Mouse (Mus musculus): ENCODE results near the gene Ier5l. TPM values are rescaled to one million over a fixed set of nuclear protein-coding genes. Genes with fewer than 3 reads are reported as not detected.

Ier5l gene
- 1 to 10 TPM in 5 of 26 experiments, under 1 TPM in 16, not detected in 5; 0.31 to 6.4 (median 0.72) TPM for total RNA-seq (2018; cell fraction: chromatin; rRNA removed)
- total RNA-seq (2018; cell fraction: cytosol; rRNA removed), result 10 to 100 TPM in 3 of 26 experiments, 1 to 10 TPM in 13, under 1 TPM in 10; 0.11 to 10.3 (median 1.2) TPM
- total RNA-seq (2018; cell fraction: nucleus; rRNA removed), result 1 to 10 TPM in 8 of 26 experiments, under 1 TPM in 17, not detected in 1; 0.18 to 6.9 (median 0.66) TPM
- polyA plus RNA-seq (2018), result 2.4 to 6.5 TPM (median 4.4 TPM) in 3 replicates

DNA sequence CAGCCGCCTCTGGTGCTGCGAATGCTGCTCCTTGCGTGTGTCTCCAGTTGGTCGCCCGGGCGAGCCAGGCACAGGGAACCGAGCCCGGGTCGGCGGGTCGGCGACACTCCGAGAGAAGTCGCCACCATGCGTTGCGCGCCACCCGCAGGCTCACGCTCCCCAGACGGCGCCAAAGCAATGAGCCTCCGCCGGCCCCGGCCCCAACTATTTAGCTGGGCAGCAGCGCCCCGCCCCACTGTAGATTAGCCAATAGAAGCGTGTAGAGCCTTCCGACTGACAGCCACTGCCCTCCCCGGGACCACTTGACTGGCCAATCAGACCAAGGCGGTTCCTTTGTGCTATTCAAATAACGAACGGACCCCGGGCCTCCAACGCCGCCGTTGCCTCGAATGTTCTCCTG is at the start of gene Ier5l:
Ier5l (minus strand) TSS at position 181 of the 400 bp plus-strand sequence.
- no peak within 1 kb of the TSS for H3K27ac ChIP-seq
- H3K36me3 ChIP-seq (ENCODE audit: inconsistent target), result no peaks in the 10 kb centered on the region
- WGBS (ENCODE audit: missing documents), result 1% methylated on average over 37 of the region's 37 CpGs
- peak within 1 kb of the TSS; percentile 25 for H3K4me3 ChIP-seq (ENCODE audit: inconsistent target)
- no peaks in the 10 kb centered on the region for H3K79me2 ChIP-seq (ENCODE audit: inconsistent target)

DNA sequence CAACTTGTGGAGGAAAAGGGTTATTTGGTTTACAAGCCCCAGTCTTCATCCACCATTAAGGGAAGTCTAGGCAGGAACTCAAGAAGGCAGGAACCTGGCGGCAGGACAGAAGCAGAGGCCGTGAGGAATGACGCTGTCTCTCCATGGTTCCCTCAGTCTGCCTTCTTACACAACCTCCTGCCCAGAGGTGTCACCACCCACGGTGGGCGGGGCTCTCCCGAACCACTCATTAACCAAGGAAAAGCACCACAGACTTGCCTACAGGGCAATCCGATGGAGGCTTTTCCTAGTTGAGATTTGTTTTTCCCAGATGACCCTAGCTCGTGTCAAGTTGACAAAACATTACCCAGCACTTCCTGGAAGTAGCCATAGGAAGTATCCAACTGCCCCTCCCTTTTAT is 49.7 kb upstream of the Ier5l start:
- Histone ChIP-seq H3K36me3 (ENCODE audit: inconsistent target) (no peaks in the 10 kb centered on the region), H3K4me3 (ENCODE audit: inconsistent target) (no peak overlapping the region), H3K79me2 (ENCODE audit: inconsistent target) (no peaks in the 10 kb centered on the region), H3K27ac (no peak overlapping the region)
- 76% methylated on average over 8 of the region's 8 CpGs for WGBS (ENCODE audit: missing documents)

DNA sequence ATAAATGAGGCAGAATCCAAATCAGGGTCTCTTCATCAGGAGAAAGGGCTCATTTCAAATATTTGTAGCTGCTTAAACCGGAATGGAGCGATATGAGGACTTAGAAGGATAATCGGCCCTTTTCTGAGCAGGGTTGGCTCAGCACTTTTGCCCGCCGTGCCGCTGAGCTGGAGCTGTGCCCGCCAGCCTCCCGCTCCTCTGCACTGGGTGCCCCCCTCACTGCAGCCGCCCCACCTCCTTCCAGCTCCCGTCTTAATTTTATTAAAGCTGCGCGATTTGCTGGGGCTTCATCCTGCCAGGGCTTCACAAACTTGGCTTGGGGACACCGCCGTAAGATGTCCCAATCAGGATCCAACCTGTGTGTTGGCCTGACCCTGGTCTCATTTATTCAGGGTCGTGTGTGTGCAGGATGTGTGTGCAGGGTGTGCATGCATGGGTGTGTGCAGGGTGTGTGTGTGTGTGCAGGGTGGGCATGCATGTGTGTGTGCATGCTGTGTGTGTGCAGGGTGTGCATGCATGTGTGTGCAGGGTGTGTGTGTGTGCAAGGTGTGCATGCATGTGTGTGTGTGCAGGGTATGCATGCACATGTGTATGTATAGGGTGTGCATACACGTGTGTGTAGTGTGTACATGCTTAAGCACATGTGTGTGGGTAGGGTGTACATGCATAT is 36.8 kb upstream of the Ier5l start:
- H3K27ac ChIP-seq, result no peak overlapping the region
- H3K36me3 ChIP-seq (ENCODE audit: inconsistent target), result no peaks in the 10 kb centered on the region
- WGBS (ENCODE audit: missing documents), result 86% methylated on average over 16 of the region's 16 CpGs
- H3K79me2 ChIP-seq (ENCODE audit: inconsistent target), result no peaks in the 10 kb centered on the region
- H3K4me3 ChIP-seq (ENCODE audit: inconsistent target), result no peak overlapping the region

DNA sequence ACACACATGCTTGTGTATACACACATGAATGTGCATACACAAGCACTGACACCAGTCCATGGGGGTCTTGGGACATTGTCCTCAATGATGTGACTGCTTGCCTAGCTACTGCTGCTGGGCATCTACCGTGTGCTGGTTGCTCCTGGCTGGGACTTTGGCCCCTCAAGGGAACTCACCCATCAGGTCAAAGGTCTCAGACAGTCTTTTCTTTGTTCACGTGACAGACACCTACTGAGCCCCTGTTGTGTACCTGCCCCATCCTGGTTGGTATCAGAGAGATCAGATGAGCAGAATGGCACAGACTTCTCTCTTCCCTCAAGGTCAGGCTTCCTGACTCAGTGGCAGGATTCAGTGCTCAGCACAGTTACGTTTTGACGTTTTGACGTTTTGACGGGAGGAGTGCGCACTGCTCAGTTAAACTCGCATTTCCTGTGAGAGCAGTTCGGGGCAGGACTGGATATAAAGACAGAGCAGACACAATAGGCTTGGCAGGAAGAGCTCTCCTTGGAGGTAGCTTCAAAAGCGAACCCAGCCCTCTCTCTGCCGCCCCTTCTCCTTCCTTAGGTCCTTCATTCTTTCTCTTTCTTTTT is 33.2 kb upstream of the Ier5l start:
- 65% methylated on average over 7 of the region's 11 CpGs for WGBS (ENCODE audit: missing documents)
- Histone ChIP-seq H3K4me3 (ENCODE audit: inconsistent target) (no peak overlapping the region), H3K79me2 (ENCODE audit: inconsistent target) (no peaks in the 10 kb centered on the region), H3K27ac (no peak overlapping the region), H3K36me3 (ENCODE audit: inconsistent target) (no peaks in the 10 kb centered on the region)

DNA sequence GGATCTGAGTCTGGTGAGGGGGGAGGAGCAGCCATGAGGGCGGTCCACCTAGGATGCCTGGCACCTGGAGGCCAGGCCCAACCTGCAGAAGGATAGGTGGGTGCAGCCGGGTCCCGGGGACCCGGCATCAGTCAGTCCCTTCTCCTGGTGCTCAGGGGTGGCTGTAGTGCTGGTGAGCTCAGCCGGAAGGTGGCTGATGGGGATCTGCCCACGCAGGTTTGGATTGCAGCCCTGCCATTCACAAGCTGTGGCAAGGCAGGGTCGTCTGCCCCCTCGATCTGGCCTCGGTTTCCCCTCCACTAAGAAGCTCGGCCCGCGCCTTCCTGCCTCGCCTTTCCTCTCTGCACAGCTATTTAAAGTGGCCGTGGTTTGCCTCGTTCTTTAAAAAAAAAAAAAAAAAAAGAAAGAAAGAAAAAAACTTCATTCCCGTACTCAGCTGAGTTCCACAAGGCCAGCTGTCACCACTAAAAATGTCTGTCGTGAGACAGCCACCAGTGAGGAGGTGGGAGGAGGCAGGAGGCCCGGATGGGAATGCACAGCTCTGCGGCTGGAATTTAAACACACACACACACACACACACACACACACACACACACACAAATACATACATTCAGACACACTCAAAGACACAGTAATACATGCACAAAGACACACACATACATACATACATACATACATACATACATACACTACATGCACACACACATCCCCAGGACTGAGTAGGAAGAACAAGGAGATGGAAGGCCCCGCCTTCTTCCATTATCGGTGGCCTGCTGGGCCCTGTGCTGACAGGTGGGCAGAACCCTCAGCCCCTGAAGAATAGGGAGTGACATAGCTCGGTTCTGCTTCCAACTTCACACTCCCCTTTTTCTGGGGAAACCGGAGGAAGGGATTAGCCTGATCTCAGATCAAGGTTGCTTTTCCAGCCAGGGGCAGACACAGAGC is 29.9 kb upstream of the Ier5l start:
- no peaks in the 10 kb centered on the region for H3K79me2 ChIP-seq (ENCODE audit: inconsistent target)
- no peaks in the 10 kb centered on the region for H3K36me3 ChIP-seq (ENCODE audit: inconsistent target)
- WGBS (ENCODE audit: missing documents), result 37% methylated on average over 19 of the region's 23 CpGs
- no peak overlapping the region for H3K27ac ChIP-seq
- no peak overlapping the region for H3K4me3 ChIP-seq (ENCODE audit: inconsistent target)

DNA sequence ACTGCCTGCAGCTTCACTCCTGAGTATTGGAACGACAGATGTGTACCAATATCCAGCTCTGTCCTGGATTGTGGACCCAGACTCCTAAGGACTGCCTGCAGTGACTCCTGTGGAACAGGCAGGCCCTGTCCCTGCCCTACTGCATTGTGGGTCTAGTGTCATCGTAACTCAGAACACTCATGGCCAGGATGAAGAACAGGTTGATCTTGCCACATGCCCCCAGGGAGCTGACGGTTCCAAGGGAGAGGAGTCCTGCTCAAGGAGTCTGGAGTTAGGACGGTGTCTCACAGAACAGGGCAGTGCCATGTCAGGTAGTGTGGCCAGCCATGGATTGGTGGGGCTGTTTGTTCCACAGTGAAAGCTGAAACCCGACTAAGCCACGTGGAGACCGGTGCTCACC is 27.7 kb upstream of the Ier5l start:
- 84% methylated on average over 7 of the region's 7 CpGs for WGBS (ENCODE audit: missing documents)
- Histone ChIP-seq H3K27ac (no peak overlapping the region), H3K79me2 (ENCODE audit: inconsistent target) (no peaks in the 10 kb centered on the region), H3K4me3 (ENCODE audit: inconsistent target) (no peak overlapping the region), H3K36me3 (ENCODE audit: inconsistent target) (no peaks in the 10 kb centered on the region)

DNA sequence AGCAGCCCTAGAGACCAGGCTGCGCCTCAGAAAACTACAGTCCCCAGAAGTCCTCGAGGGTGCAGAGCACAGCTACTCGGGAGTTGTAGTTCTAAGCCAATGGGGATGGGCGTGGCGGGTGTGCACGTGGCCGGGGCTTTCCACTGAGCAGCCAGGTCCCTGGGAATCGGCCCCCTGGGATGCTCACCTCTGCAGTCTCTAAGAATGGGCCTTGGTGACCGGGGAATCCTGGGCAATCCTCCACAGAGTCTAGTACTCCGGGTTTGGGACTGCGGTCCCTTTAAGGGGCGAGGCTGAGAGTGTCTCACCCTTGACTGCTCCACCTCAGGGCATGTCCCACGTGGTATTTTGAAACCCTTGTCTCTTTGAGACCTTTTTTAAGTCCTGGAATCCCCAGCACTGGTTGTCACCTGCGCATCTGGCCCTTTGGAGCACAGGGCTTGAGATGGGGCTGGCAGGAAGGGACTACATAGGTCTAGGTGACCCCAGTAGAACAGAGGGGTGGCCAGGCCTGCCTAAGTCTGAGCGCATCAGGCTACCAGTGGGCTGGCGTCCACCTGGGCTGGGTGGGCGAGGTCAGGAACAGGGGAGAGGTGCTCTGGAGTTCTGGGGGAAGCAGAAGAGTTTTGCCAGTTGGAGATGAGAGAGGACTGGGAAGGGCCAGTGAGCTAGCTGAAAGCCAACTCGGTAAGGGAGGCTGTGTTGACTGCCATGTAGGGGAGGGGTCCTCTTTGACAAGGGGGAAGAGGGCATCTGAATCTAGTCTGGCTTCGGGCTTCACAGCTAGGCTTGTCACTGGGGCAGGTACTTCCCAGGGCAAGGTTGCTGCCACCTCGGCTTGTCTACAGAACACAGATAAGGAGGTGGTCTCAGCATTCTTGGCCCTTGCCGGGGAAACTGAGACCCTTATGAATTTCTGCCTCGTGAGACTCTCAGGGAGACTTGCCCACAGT is 22.2 kb upstream of the Ier5l start:
- 42% methylated on average over 22 of the region's 22 CpGs for WGBS (ENCODE audit: missing documents)

DNA sequence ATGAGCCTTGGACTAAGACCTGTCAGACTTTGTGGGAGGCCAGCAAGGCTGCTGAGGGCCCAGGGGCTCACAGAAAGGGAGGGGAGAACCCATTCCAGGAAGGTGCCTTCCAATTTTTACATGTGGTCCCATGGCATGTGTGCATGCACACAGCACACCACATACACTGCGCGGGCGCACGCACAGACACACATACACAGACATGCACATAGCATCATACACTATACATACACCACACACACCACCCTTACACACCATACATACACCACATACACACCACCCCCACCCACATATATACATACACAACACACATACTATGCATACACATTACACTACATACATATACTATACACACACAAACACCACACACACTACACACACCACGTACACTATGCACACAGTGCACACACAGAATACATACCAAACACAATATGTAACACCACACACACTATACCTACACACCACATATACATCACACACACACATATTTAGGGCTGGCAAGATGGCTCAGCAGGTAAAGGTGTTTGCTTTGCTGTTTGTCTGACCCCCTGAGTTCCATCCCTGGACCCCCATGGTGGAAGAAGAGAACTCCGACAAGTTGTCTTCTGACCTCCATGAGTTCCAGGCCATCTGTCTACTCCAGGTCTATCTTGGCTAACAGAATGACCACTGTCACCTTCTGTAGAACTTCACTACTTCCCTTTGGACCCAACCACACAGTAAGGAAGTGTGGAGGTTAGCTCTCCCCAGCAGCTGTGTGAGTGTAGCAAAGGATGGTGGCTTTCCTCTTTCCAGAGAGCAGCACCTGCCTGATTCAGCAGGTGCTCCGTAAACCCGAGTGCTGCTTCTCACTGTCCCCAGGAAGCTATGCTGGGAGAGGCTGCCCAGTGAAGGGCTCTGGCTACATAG is 21.2 kb upstream of the Ier5l start:
- 69% methylated on average over 8 of the region's 8 CpGs for WGBS (ENCODE audit: missing documents)
- no peak overlapping the region for H3K27ac ChIP-seq
- H3K4me3 ChIP-seq (ENCODE audit: inconsistent target), result no peak overlapping the region
- H3K36me3 ChIP-seq (ENCODE audit: inconsistent target), result no peaks in the 10 kb centered on the region
- H3K79me2 ChIP-seq (ENCODE audit: inconsistent target), result no peaks in the 10 kb centered on the region

More for the DNA sequence above, 22.2 kb upstream of the Ier5l start:
- H3K4me3 ChIP-seq (ENCODE audit: inconsistent target), result no peak overlapping the region
- no peaks in the 10 kb centered on the region for H3K36me3 ChIP-seq (ENCODE audit: inconsistent target)
- no peaks in the 10 kb centered on the region for H3K79me2 ChIP-seq (ENCODE audit: inconsistent target)
- peak overlapping the region; percentile 19; the same call in 1 of the 2 replicates for H3K27ac ChIP-seq

DNA sequence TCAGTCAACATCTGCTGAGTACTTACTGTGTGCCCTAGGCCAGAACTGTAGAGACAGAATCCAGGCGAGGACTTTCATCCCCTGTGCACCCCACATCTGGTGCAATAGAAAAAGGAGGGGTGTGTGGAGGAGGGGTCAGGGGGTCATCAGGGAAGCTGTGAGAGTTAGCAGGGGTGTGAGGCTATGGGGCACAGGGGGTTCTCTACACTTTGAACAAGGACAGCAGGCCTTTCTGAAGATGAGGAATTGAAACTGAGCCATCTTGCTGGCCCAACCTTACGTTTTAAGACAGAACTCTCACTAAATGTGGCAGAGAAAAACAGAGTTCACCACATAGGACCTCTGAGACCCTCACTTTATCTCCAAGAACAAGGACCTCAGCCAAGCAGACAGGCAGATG is 16.4 kb upstream of the Ier5l start:
- Histone ChIP-seq H3K36me3 (ENCODE audit: inconsistent target) (no peaks in the 10 kb centered on the region), H3K27ac (no peak overlapping the region), H3K4me3 (ENCODE audit: inconsistent target) (no peak overlapping the region), H3K79me2 (ENCODE audit: inconsistent target) (no peaks in the 10 kb centered on the region)
- 64% methylated on average over 2 of the region's 2 CpGs for WGBS (ENCODE audit: missing documents)

DNA sequence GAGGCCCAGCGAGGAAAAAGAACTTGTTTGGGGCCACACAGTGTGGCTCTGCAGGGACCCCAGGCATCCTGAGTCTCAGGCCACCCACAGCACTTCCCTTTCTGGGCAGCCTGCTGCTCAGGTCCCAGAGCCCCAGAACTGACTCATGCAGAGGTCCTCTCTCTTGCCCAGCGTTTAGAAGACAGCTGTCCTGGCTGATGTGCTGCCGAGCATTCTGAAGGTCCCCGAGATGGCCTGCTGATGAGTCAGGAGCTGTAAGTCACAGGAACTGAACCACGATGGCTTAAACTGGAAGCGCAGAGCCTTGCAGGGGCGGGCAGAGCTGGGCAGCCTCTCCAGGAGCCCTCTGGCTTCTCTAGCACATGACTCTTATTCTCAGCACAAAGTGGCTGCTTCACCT is 13.6 kb upstream of the Ier5l start:
- Histone ChIP-seq H3K4me3 (ENCODE audit: inconsistent target) (no peak overlapping the region), H3K79me2 (ENCODE audit: inconsistent target) (no peaks in the 10 kb centered on the region), H3K36me3 (ENCODE audit: inconsistent target) (no peaks in the 10 kb centered on the region), H3K27ac (peak overlapping the region; percentile 72)
- 1% methylated on average over 7 of the region's 7 CpGs for WGBS (ENCODE audit: missing documents)

DNA sequence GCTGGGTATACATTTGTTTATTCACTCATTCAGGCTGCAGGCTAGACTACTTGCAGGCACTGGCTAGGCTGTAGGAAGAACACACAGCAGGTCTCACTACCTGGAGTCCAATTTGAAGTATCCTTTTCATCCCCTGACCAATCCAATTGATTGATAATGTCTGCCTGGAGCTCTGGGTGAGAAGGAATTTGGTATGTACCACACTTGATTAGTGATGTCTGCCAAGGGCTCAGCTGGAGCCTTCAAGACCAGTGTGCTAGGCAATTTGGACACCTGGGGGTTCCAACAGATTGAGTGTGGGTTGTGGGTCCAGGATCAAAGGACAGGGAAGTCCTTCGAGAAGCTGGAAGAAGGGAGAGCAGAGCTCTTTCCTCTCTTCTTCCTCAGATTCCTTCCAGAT is 4.5 kb upstream of the Ier5l start:
- Histone ChIP-seq H3K79me2 (ENCODE audit: inconsistent target) (no peaks in the 10 kb centered on the region), H3K4me3 (ENCODE audit: inconsistent target) (no peak overlapping the region), H3K36me3 (ENCODE audit: inconsistent target) (no peaks in the 10 kb centered on the region), H3K27ac (no peak overlapping the region)
- 70% methylated on average over 1 of the region's 1 CpGs for WGBS (ENCODE audit: missing documents)

DNA sequence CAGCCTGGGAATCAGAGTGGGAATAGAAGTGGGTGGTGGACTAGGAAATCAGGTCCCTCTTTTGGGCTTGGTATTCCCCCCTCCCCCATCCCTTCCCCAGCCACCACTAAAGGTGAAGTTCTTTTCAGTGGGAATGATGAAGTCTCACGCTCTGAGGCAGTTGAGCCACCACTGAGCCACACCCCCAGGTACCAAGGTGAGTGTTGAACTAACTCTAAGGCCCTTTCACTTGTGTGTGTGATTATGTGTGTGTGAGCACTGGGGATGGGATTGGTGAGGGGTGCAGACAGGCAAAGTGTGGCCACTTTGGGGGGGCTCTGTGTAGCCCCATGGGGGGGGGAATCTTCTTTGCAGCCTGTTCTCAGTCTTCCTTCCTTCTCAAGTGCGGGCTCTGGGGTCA is 2.2 kb upstream of the Ier5l start:
- WGBS (ENCODE audit: missing documents), result 92% methylated on average over 2 of the region's 2 CpGs
- Histone ChIP-seq H3K27ac (no peak overlapping the region), H3K36me3 (ENCODE audit: inconsistent target) (no peaks in the 10 kb centered on the region), H3K79me2 (ENCODE audit: inconsistent target) (no peaks in the 10 kb centered on the region), H3K4me3 (ENCODE audit: inconsistent target) (no peak overlapping the region)

DNA sequence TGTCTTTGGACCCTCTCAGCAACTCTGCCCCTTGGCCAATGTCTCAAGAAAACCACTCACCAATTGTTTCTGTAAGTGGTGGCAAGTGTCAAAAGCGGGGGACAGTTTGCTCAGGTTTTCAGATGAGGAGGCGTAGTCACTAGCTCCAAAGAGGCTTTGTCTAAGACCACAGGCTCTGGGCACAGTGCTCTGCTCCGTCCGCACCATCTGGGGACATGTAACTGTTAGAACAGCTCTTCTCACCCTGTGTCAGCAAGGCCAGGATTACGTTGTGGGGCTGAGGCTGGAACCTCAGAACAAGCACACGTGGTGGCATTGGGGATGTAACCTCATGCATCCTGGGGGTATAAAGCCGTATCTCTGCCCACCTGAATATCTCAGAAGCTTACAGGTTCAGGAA is 1.4 kb upstream of the Ier5l start:
- Histone ChIP-seq H3K27ac (no peak overlapping the region), H3K36me3 (ENCODE audit: inconsistent target) (no peaks in the 10 kb centered on the region), H3K4me3 (ENCODE audit: inconsistent target) (no peak overlapping the region), H3K79me2 (ENCODE audit: inconsistent target) (no peaks in the 10 kb centered on the region)
- WGBS (ENCODE audit: missing documents), result 95% methylated on average over 7 of the region's 7 CpGs
